Mouse (Mus musculus) hindbrain, embryonic 12.5 days (tissue): ENCODE data around the gene Gm20388. TPM values are rescaled to one million over a fixed set of nuclear protein-coding genes. Genes with fewer than 3 reads are reported as not detected.
A peak's percentile ranks its signal among the peaks of the same experiment; 100 is the strongest.

Experiments used
- ATAC-seq: fragments of 200-750 bp; cut with Nextera tagmentation; 2 replicates; pipeline ENCODE4 v1.8.0; 2017; ENCODE audit warnings: moderate TSS enrichment; ENCODE audit not compliant: low FRiP score
- H3K27ac ChIP-seq: fragments of 300-500 bp; sonication (generic); 2 replicates; pipeline ENCODE4 v1.5.1; 2016; ENCODE audit warnings: mild to moderate bottlenecking
- H3K27me3 ChIP-seq: fragments of 300-500 bp; sonication (generic); 2 replicates; pipeline ENCODE4 v1.6.1; 2016; ENCODE audit warnings: mild to moderate bottlenecking
- H3K36me3 ChIP-seq: fragments of 300-500 bp; sonication (generic); 2 replicates; pipeline ENCODE4 v1.6.1; 2016; ENCODE audit warnings: mild to moderate bottlenecking
- H3K4me1 ChIP-seq: fragments of 300-500 bp; sonication (generic); 2 replicates; pipeline ENCODE4 v1.6.1; 2016
- H3K4me2 ChIP-seq: fragments of 300-500 bp; sonication (generic); replicated peaks from 2 replicates; pipeline ENCODE4 v1.6.1; 2016; ENCODE audit warnings: mild to moderate bottlenecking
- H3K4me3 ChIP-seq: fragments of 300-500 bp; sonication (generic); 2 replicates; pipeline ENCODE4 v1.5.1; 2016; ENCODE audit warnings: mild to moderate bottlenecking
- H3K9ac ChIP-seq: fragments of 300-500 bp; sonication (generic); 2 replicates; pipeline ENCODE4 v1.6.1; 2016; ENCODE audit warnings: mild to moderate bottlenecking, moderate library complexity
- H3K9me3 ChIP-seq: fragments of 300-500 bp; sonication (generic); replicated peaks from 2 replicates; pipeline ENCODE4 v1.6.1; 2016; ENCODE audit warnings: mild to moderate bottlenecking
- WGBS: fragments of 180-500 bp; shearing (Covaris S2); methylation state at CpG from one replicate; pipeline ENCODE4 v1.1.7; 2016; 5-methylcytosine and 5-hydroxymethylcytosine counted together
- polyA plus RNA-seq: library from polyadenylated mRNA; unstranded; fragments of >200 nt; fragmentation: Nextera tagmentation; extraction: Ambion mirVana; gene quantifications from 2 replicates; pipeline ENCODE4 v1.2.1, GENCODE M21; 2016

Gm20388 gene
- polyA plus RNA-seq, 1 experiment from 2014 or later = not detected

- 65% methylated on average over 12 of the region's 12 CpGs for WGBS
- no peak overlapping the region for H3K4me2 ChIP-seq
- no peak overlapping the region for H3K27ac ChIP-seq
- peaks cover 33% of the 10 kb centered on the region for H3K4me1 ChIP-seq
- no peaks in the 10 kb centered on the region for H3K36me3 ChIP-seq
- H3K27me3 ChIP-seq = peaks cover 3% of the 10 kb centered on the region; the same call in 1 of the 2 replicates
- no peak for ATAC-seq
- H3K9ac ChIP-seq = no peak overlapping the region
- no peaks in the 10 kb centered on the region for H3K9me3 ChIP-seq
- no peak overlapping the region for H3K4me3 ChIP-seq
Measured at GRCm38 (mm10) chr8:120318476-120318991, 407.9 kb downstream of the Gm20388 start.

GRCm38 (mm10) chr8:120319449-120319848 is 408.8 kb downstream of the Gm20388 start:
- H3K9ac ChIP-seq = no peak overlapping the region
- WGBS = 23% methylated on average over 7 of the region's 7 CpGs
- peak; percentile 9; the same call in 1 of the 2 replicates for ATAC-seq
- peaks cover 40% of the 10 kb centered on the region for H3K4me1 ChIP-seq
- no peak overlapping the region for H3K4me2 ChIP-seq
- H3K36me3 ChIP-seq = no peaks in the 10 kb centered on the region
- no peak overlapping the region for H3K27ac ChIP-seq
- H3K4me3 ChIP-seq = no peak overlapping the region
- H3K9me3 ChIP-seq = no peaks in the 10 kb centered on the region
- H3K27me3 ChIP-seq = peaks cover 4% of the 10 kb centered on the region; the same call in 1 of the 2 replicates

- no peak overlapping the region for H3K9ac ChIP-seq
- H3K36me3 ChIP-seq = no peaks in the 10 kb centered on the region
- H3K4me2 ChIP-seq = no peak overlapping the region
- H3K27ac ChIP-seq = no peak overlapping the region
- H3K4me1 ChIP-seq = peaks cover 46% of the 10 kb centered on the region
- no peak overlapping the region for H3K4me3 ChIP-seq
- no peak for ATAC-seq
- peaks cover 11% of the 10 kb centered on the region; the same call in 1 of the 2 replicates for H3K27me3 ChIP-seq
- H3K9me3 ChIP-seq = no peaks in the 10 kb centered on the region
- 85% methylated on average over 5 of the region's 5 CpGs for WGBS
Measured at GRCm38 (mm10) chr8:120320146-120320545, 409.5 kb downstream of the Gm20388 start.

- peak overlapping the region; percentile 86; the same call in 1 of the 2 replicates for H3K27ac ChIP-seq
- 38% methylated on average over 6 of the region's 6 CpGs for WGBS
- H3K9me3 ChIP-seq = no peaks in the 10 kb centered on the region
- no peak overlapping the region for H3K4me2 ChIP-seq
- no peak overlapping the region for H3K4me3 ChIP-seq
- no peak overlapping the region for H3K9ac ChIP-seq
- ATAC-seq = no peak
- H3K4me1 ChIP-seq = peaks cover 52% of the 10 kb centered on the region
- H3K27me3 ChIP-seq = peaks cover 11% of the 10 kb centered on the region; the same call in 1 of the 2 replicates
- no peaks in the 10 kb centered on the region for H3K36me3 ChIP-seq
Measured at GRCm38 (mm10) chr8:120321724-120322123, 411.1 kb downstream of the Gm20388 start.

- H3K9me3 ChIP-seq = no peaks in the 10 kb centered on the region
- peak overlapping the region; percentile 43 for H3K9ac ChIP-seq
- H3K4me1 ChIP-seq = peaks cover 44% of the 10 kb centered on the region
- peak overlapping the region; percentile 86 for H3K27ac ChIP-seq
- H3K4me3 ChIP-seq = no peak overlapping the region
- ATAC-seq = peak; percentile 73
- WGBS = 1% methylated on average over 20 of the region's 20 CpGs
- no peaks in the 10 kb centered on the region for H3K36me3 ChIP-seq
- peak overlapping the region; percentile 19; the same call in 1 of the 2 replicates for H3K4me2 ChIP-seq
- peaks cover 10% of the 10 kb centered on the region; the same call in 1 of the 2 replicates for H3K27me3 ChIP-seq
Measured at GRCm38 (mm10) chr8:120322956-120323448, 412.4 kb downstream of the Gm20388 start.

- Histone ChIP-seq H3K27ac (peak overlapping the region; percentile 58), H3K4me1 (peaks cover 43% of the 10 kb centered on the region), H3K9me3 (no peaks in the 10 kb centered on the region), H3K4me2 (no peak overlapping the region), H3K9ac (no peak overlapping the region; the same call in 1 of the 2 replicates), H3K4me3 (no peak overlapping the region), H3K36me3 (no peaks in the 10 kb centered on the region), H3K27me3 (peaks cover 8% of the 10 kb centered on the region; the same call in 1 of the 2 replicates)
- ATAC-seq = no peak
- 49% methylated on average over 3 of the region's 3 CpGs for WGBS
Measured at GRCm38 (mm10) chr8:120324555-120324954, 413.9 kb downstream of the Gm20388 start.

- peaks cover 43% of the 10 kb centered on the region for H3K4me1 ChIP-seq
- no peaks in the 10 kb centered on the region for H3K36me3 ChIP-seq
- no peak for ATAC-seq
- no peaks in the 10 kb centered on the region for H3K9me3 ChIP-seq
- WGBS = 50% methylated on average over 5 of the region's 5 CpGs
- no peak overlapping the region for H3K4me2 ChIP-seq
- peak overlapping the region; percentile 58 for H3K27ac ChIP-seq
- H3K27me3 ChIP-seq = peaks cover 8% of the 10 kb centered on the region; the same call in 1 of the 2 replicates
- no peak overlapping the region for H3K9ac ChIP-seq
- H3K4me3 ChIP-seq = no peak overlapping the region
Measured at GRCm38 (mm10) chr8:120325172-120325767, 414.6 kb downstream of the Gm20388 start.

- no peak for ATAC-seq
- H3K4me1 ChIP-seq = peaks cover 45% of the 10 kb centered on the region
- no peak overlapping the region for H3K4me2 ChIP-seq
- WGBS = 37% methylated on average over 3 of the region's 3 CpGs
- no peak overlapping the region for H3K4me3 ChIP-seq
- peaks cover 12% of the 10 kb centered on the region for H3K27me3 ChIP-seq
- no peaks in the 10 kb centered on the region for H3K36me3 ChIP-seq
- H3K9me3 ChIP-seq = no peaks in the 10 kb centered on the region
- H3K27ac ChIP-seq = no peak overlapping the region
- H3K9ac ChIP-seq = no peak overlapping the region
Measured at GRCm38 (mm10) chr8:120327131-120327554, 416.5 kb downstream of the Gm20388 start.

- H3K4me2 ChIP-seq = no peak overlapping the region
- no peaks in the 10 kb centered on the region for H3K36me3 ChIP-seq
- peaks cover 37% of the 10 kb centered on the region for H3K4me1 ChIP-seq
- ATAC-seq = no peak
- no peak overlapping the region for H3K9ac ChIP-seq
- 92% methylated on average over 13 of the region's 13 CpGs for WGBS
- no peak overlapping the region for H3K27ac ChIP-seq
- no peaks in the 10 kb centered on the region for H3K9me3 ChIP-seq
- H3K27me3 ChIP-seq = peaks cover 12% of the 10 kb centered on the region
- H3K4me3 ChIP-seq = no peak overlapping the region
Measured at GRCm38 (mm10) chr8:120328361-120329022, 417.9 kb downstream of the Gm20388 start.

GRCm38 (mm10) chr8:120329030-120329748 is 418.5 kb downstream of the Gm20388 start:
- no peak overlapping the region for H3K9ac ChIP-seq
- no peaks in the 10 kb centered on the region for H3K36me3 ChIP-seq
- no peak overlapping the region for H3K27ac ChIP-seq
- peaks cover 12% of the 10 kb centered on the region for H3K27me3 ChIP-seq
- no peak overlapping the region for H3K4me3 ChIP-seq
- H3K4me2 ChIP-seq = no peak overlapping the region
- H3K9me3 ChIP-seq = no peaks in the 10 kb centered on the region
- WGBS = 93% methylated on average over 11 of the region's 11 CpGs
- peaks cover 33% of the 10 kb centered on the region for H3K4me1 ChIP-seq
- ATAC-seq = no peak

- Histone ChIP-seq H3K4me1 (peaks cover 36% of the 10 kb centered on the region), H3K4me3 (no peak overlapping the region), H3K27me3 (peaks cover 4% of the 10 kb centered on the region; the same call in 1 of the 2 replicates), H3K36me3 (no peaks in the 10 kb centered on the region), H3K4me2 (no peak overlapping the region), H3K9me3 (no peaks in the 10 kb centered on the region), H3K9ac (no peak overlapping the region), H3K27ac (no peak overlapping the region)
- WGBS = 82% methylated on average over 7 of the region's 7 CpGs
- ATAC-seq = no peak
Measured at GRCm38 (mm10) chr8:120331027-120331426, 420.4 kb downstream of the Gm20388 start.
